Mouse (Mus musculus): ENCODE measurements around the gene 1110051M20Rik.

DNA sequence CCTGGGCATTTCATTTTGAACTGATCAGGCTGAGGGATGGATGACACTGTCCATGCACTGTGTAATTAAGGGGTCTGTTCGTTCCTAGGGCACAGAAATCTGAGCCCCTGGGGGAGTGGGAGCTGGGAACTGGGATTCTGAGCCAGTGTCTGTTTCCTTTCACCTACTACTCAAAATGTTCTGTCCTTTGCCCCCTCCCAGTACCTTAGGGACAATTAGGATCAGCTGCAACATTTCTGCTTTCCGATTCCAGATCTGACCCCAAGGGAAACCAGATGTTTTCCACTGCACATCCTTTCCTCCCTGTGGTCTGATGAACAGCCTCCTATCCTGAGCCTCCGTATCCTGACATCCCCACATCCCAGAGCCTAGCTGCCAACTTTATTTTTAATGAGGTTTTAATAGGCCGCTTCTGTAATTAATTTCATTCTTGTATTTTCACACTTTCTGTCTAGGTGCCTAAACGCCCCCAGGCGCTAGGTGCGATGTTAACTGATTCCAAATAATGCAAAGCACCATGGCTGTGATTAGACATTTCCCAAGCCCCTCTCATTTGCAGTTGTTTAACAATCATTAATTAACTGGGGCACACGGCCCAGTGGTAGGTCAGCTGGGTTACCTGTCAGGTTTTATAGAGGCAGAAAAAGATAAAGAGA lies 189.7 kb downstream of the 1110051M20Rik start:
- no peak for TF ChIP-seq CTCF (IDR thresholded peaks at IDR 0.05; ENCODE audit: insufficient read depth, low read length)
- TF ChIP-seq POLR2A (IDR thresholded peaks at IDR 0.05; ENCODE audit: borderline replicate concordance, extremely low read depth, low read depth, low read length): no peak
